Mouse (Mus musculus): ENCODE measurements around the gene E030030I06Rik. TPM values are rescaled to one million over a fixed set of nuclear protein-coding genes. Genes with fewer than 3 reads are reported as not detected.
"Not testable (repeated sequence)": the region's sequence is repeated elsewhere in the genome, so short reads cannot be mapped to it uniquely, and the experiment has no call there.

E030030I06Rik gene
- total and polyA plus RNA-seq, 3 experiments = 2.2 to 3.2 TPM; not detected in 1

GRCm38 (mm10) chr10:22173335-22174189 lies 24.5 kb upstream of the E030030I06Rik start:
- not testable (repeated sequence) for DNase-seq (ENCODE audit: low read depth, low spot score); H3K4me1 ChIP-seq (ENCODE audit: control insufficient read depth in 1 of 2, insufficient read depth in 2 of 2, low read length in 2 of 2); H3K27me3 ChIP-seq (ENCODE audit: control insufficient read depth in 1 of 2, insufficient read depth in 2 of 2, low read length in 2 of 2); H3K27ac ChIP-seq (ENCODE audit: control insufficient read depth, low read depth, low read length); H3K79me2 ChIP-seq (ENCODE audit: control insufficient read depth, insufficient read depth, low read length, poor library complexity); H3K9ac ChIP-seq (ENCODE audit: control insufficient read depth, low read depth, low read length, poor library complexity, severe bottlenecking); H3K9me3 ChIP-seq (replicated peaks; ENCODE audit: insufficient read depth, low read length); H3K36me3 ChIP-seq (ENCODE audit: control insufficient read depth in 1 of 2, insufficient read depth in 2 of 2, low read length in 2 of 2); H3K4me3 ChIP-seq (ENCODE audit: control insufficient read depth in 1 of 2, insufficient read depth in 1 of 2, low read depth in 2 of 2, low read length in 2 of 2)

GRCm38 (mm10) chr10:22172431-22173334 lies 23.6 kb upstream of the E030030I06Rik start:
- H3K36me3 ChIP-seq (ENCODE audit: control insufficient read depth in 1 of 2, insufficient read depth in 2 of 2, low read length in 2 of 2); DNase-seq (ENCODE audit: low read depth, low spot score); H3K79me2 ChIP-seq (ENCODE audit: control insufficient read depth, insufficient read depth, low read length, poor library complexity); H3K9me3 ChIP-seq (replicated peaks; ENCODE audit: insufficient read depth, low read length); H3K9ac ChIP-seq (ENCODE audit: control insufficient read depth, low read depth, low read length, poor library complexity, severe bottlenecking); H3K4me1 ChIP-seq (ENCODE audit: control insufficient read depth in 1 of 2, insufficient read depth in 2 of 2, low read length in 2 of 2); H3K27me3 ChIP-seq (ENCODE audit: control insufficient read depth in 1 of 2, insufficient read depth in 2 of 2, low read length in 2 of 2); H3K4me3 ChIP-seq (ENCODE audit: control insufficient read depth in 1 of 2, insufficient read depth in 1 of 2, low read depth in 2 of 2, low read length in 2 of 2); H3K27ac ChIP-seq (ENCODE audit: control insufficient read depth, low read depth, low read length): not testable (repeated sequence)

- not testable (repeated sequence) for H3K27me3 ChIP-seq (ENCODE audit: control insufficient read depth in 1 of 2, insufficient read depth in 2 of 2, low read length in 2 of 2); DNase-seq (ENCODE audit: low read depth, low spot score); H3K9ac ChIP-seq (ENCODE audit: control insufficient read depth, low read depth, low read length, poor library complexity, severe bottlenecking); H3K79me2 ChIP-seq (ENCODE audit: control insufficient read depth, insufficient read depth, low read length, poor library complexity); H3K27ac ChIP-seq (ENCODE audit: control insufficient read depth, low read depth, low read length); H3K4me1 ChIP-seq (ENCODE audit: control insufficient read depth in 1 of 2, insufficient read depth in 2 of 2, low read length in 2 of 2); H3K9me3 ChIP-seq (replicated peaks; ENCODE audit: insufficient read depth, low read length); H3K36me3 ChIP-seq (ENCODE audit: control insufficient read depth in 1 of 2, insufficient read depth in 2 of 2, low read length in 2 of 2); H3K4me3 ChIP-seq (ENCODE audit: control insufficient read depth in 1 of 2, insufficient read depth in 1 of 2, low read depth in 2 of 2, low read length in 2 of 2)
These were observed 20.0 kb upstream of the E030030I06Rik start for GRCm38 (mm10) chr10:22169116-22169515.

- not testable (repeated sequence) for H3K79me2 ChIP-seq (ENCODE audit: control insufficient read depth, insufficient read depth, low read length, poor library complexity); H3K4me1 ChIP-seq (ENCODE audit: control insufficient read depth in 1 of 2, insufficient read depth in 2 of 2, low read length in 2 of 2); H3K36me3 ChIP-seq (ENCODE audit: control insufficient read depth in 1 of 2, insufficient read depth in 2 of 2, low read length in 2 of 2); H3K9me3 ChIP-seq (replicated peaks; ENCODE audit: insufficient read depth, low read length); H3K9ac ChIP-seq (ENCODE audit: control insufficient read depth, low read depth, low read length, poor library complexity, severe bottlenecking); H3K27me3 ChIP-seq (ENCODE audit: control insufficient read depth in 1 of 2, insufficient read depth in 2 of 2, low read length in 2 of 2); H3K4me3 ChIP-seq (ENCODE audit: control insufficient read depth in 1 of 2, insufficient read depth in 1 of 2, low read depth in 2 of 2, low read length in 2 of 2); H3K27ac ChIP-seq (ENCODE audit: control insufficient read depth, low read depth, low read length); DNase-seq (ENCODE audit: low read depth, low spot score)
These were observed 18.0 kb upstream of the E030030I06Rik start for GRCm38 (mm10) chr10:22167061-22167460.

GRCm38 (mm10) chr10:22166025-22166424 lies 17.0 kb upstream of the E030030I06Rik start:
- not testable (repeated sequence) for H3K27ac ChIP-seq (ENCODE audit: control insufficient read depth, low read depth, low read length)

GRCm38 (mm10) chr10:22165328-22166003 lies 16.4 kb upstream of the E030030I06Rik start:
- not testable (repeated sequence) for H3K4me1 ChIP-seq (ENCODE audit: control insufficient read depth in 1 of 2, insufficient read depth in 2 of 2, low read length in 2 of 2); H3K36me3 ChIP-seq (ENCODE audit: control insufficient read depth in 1 of 2, insufficient read depth in 2 of 2, low read length in 2 of 2); H3K4me3 ChIP-seq (ENCODE audit: control insufficient read depth in 1 of 2, insufficient read depth in 1 of 2, low read depth in 2 of 2, low read length in 2 of 2); H3K27me3 ChIP-seq (ENCODE audit: control insufficient read depth in 1 of 2, insufficient read depth in 2 of 2, low read length in 2 of 2); H3K9me3 ChIP-seq (replicated peaks; ENCODE audit: insufficient read depth, low read length); H3K9ac ChIP-seq (ENCODE audit: control insufficient read depth, low read depth, low read length, poor library complexity, severe bottlenecking); H3K27ac ChIP-seq (ENCODE audit: control insufficient read depth, low read depth, low read length); DNase-seq (ENCODE audit: low read depth, low spot score); H3K79me2 ChIP-seq (ENCODE audit: control insufficient read depth, insufficient read depth, low read length, poor library complexity)

More at GRCm38 (mm10) chr10:22166025-22166424, 17.0 kb upstream of the E030030I06Rik start:
- H3K27me3 ChIP-seq (ENCODE audit: control insufficient read depth in 1 of 2, insufficient read depth in 2 of 2, low read length in 2 of 2); H3K9ac ChIP-seq (ENCODE audit: control insufficient read depth, low read depth, low read length, poor library complexity, severe bottlenecking); H3K36me3 ChIP-seq (ENCODE audit: control insufficient read depth in 1 of 2, insufficient read depth in 2 of 2, low read length in 2 of 2); H3K4me1 ChIP-seq (ENCODE audit: control insufficient read depth in 1 of 2, insufficient read depth in 2 of 2, low read length in 2 of 2); H3K4me3 ChIP-seq (ENCODE audit: control insufficient read depth in 1 of 2, insufficient read depth in 1 of 2, low read depth in 2 of 2, low read length in 2 of 2); DNase-seq (ENCODE audit: low read depth, low spot score); H3K9me3 ChIP-seq (replicated peaks; ENCODE audit: insufficient read depth, low read length); H3K79me2 ChIP-seq (ENCODE audit: control insufficient read depth, insufficient read depth, low read length, poor library complexity): not testable (repeated sequence)
